Mouse (Mus musculus) urinary bladder, postnatal 4 days (tissue): ENCODE measurements around the gene Olfr829.
"Not testable (repeated sequence)": the region's sequence is repeated elsewhere in the genome, so short reads cannot be mapped to it uniquely, and the experiment has no call there.

Source experiments
- DNase-seq, 2 experiments: peaks; one replicate each; pipeline ENCODE4 v3.0.0; 2021 to 2022; ENCODE audit warnings: low spot score in 2 of 2

Gene Olfr829

GRCm38 (mm10) chr9:18854633-18855032, at the start of gene Olfr829:
Olfr829 (plus strand) TSS chr9:18854933.
- DNase-seq, result no peak

DNA sequence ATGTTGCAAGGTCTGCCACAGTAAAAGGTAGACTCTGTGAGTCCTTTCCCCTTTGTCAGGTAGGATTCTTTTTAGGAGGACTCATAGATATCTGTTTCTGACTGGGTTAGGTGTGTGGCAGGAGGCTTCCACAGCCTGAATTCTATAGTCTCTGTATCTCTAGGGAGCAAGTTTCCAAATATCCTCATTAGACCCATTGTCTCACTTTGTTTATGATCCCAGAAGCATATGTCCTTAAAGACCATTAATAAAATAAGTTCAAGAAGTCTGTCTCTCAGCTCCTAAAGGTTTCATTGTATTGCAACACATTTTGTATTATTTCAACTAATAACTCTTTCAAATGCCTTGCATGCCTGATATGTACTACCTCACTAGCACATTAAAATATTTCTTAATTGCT, 35.3 kb upstream of the Olfr829 start, which contains the start of gene Olfr828:
TSS of gene Olfr828 (minus strand) at position 101 of the 400 bp plus-strand sequence.
- no peak for DNase-seq

DNA sequence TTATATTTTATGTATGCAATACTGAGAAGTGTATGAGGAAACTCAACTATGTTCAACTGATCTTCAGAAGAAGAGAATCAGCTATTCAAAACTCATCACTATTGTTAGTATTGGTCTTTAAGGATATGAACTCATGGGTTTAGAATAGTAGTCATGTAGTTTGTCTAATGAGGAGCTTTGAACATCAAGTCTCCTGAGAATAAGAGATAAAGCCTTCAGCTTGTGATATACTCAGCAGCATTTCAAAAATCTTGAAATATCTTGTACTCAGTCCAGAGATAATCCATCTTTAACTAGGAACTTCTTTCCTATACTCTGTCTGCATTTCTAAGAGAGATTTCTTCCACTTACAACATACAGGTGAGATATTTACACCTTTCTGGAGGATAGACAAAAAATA, 19.7 kb downstream of the Olfr829 start, which contains the start of gene Olfr830:
TSS of gene Olfr830 (plus strand) at position 301 of the 400 bp plus-strand sequence.
- no peak for DNase-seq

DNA sequence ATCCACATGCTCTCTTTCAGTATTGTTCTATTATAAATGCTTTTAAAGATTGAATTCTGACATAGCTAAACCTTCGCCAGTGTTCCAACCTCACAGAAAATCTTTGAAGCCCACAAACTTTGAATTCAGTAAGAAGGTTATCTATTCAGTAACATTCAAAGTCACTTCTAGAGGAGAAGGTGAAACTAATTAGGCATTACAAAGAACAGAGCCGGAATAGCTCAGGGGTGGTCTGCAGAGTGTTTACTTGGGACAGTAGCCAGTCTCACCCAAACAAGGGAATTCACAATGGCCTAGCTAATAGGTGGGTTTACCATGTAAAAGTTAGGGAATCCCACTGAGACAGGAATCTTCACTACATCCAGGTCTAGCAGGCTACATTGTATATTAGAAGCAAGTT, 53.0 kb downstream of the Olfr829 start:
- not testable (repeated sequence) for DNase-seq
